Mouse (Mus musculus) midbrain, postnatal 0 days (tissue): ENCODE measurements around the gene Serpina1f. TPM values are rescaled to one million over a fixed set of nuclear protein-coding genes. Genes with fewer than 3 reads are reported as not detected.
A peak's percentile ranks its signal among the peaks of the same experiment; 100 is the strongest.
"Not testable (repeated sequence)": the region's sequence is repeated elsewhere in the genome, so short reads cannot be mapped to it uniquely, and the experiment has no call there.

Experiments used
- ATAC-seq: fragments of 200-750 bp; cut with Nextera tagmentation; 2 replicates; pipeline ENCODE4 v1.8.0; 2017; ENCODE audit warnings: moderate number of reproducible peaks, mild to moderate bottlenecking, moderate TSS enrichment, moderate library complexity; ENCODE audit not compliant: low FRiP score
- DNase-seq: peaks from one replicate; pipeline ENCODE4 v3.0.0-alpha.2; 2015; ENCODE audit warnings: low spot score
- H3K27ac ChIP-seq: fragments of 300-500 bp; sonication (generic); 2 replicates; pipeline ENCODE4 v1.5.1; 2014; ENCODE audit warnings: low read depth, mild to moderate bottlenecking, low read length, mixed read lengths
- H3K27me3 ChIP-seq: fragments of 300-500 bp; sonication (generic); 2 replicates; pipeline ENCODE4 v1.6.1; 2014; ENCODE audit warnings: low read length, control low read depth, mixed read lengths; ENCODE audit not compliant: insufficient read depth
- H3K36me3 ChIP-seq: fragments of 300-500 bp; sonication (generic); 2 replicates; pipeline ENCODE4 v1.6.1; 2014; ENCODE audit warnings: low read length, control low read depth, mixed read lengths; ENCODE audit not compliant: insufficient read depth
- H3K4me1 ChIP-seq: fragments of 300-500 bp; sonication (generic); 2 replicates; pipeline ENCODE4 v1.6.1; 2014; ENCODE audit warnings: mild to moderate bottlenecking, control low read depth, antibody characterized with exemption, low read length, mixed read lengths; ENCODE audit not compliant: insufficient read depth
- H3K4me2 ChIP-seq: fragments of 300-500 bp; sonication (generic); 2 replicates; pipeline ENCODE4 v1.6.1; 2014; ENCODE audit warnings: low read depth, mild to moderate bottlenecking, low read length, mixed read lengths; ENCODE audit not compliant: poor library complexity, severe bottlenecking
- H3K4me3 ChIP-seq: fragments of 300-500 bp; sonication (generic); 2 replicates; pipeline ENCODE4 v1.5.1; 2014; ENCODE audit warnings: low read depth, mild to moderate bottlenecking, low read length, moderate library complexity
- H3K9ac ChIP-seq: fragments of 300-500 bp; sonication (generic); replicated peaks from 2 replicates; pipeline ENCODE4 v1.6.1; 2014; ENCODE audit warnings: mild to moderate bottlenecking, low read length, moderate library complexity, mixed read lengths; ENCODE audit not compliant: poor library complexity, severe bottlenecking
- H3K9me3 ChIP-seq: fragments of 300-500 bp; sonication (generic); 2 replicates; pipeline ENCODE4 v1.6.1; 2016; ENCODE audit warnings: low read length, control low read depth
- CTCF ChIP-seq: IDR thresholded peaks from 2 replicates; pipeline ENCODE4 v1.5.1; 2016; ENCODE audit warnings: antibody characterized with exemption, mild to moderate bottlenecking
- WGBS: fragments of 180-500 bp; shearing (Covaris S2); extraction: QIAGEN DNeasy Blood & Tissue Kit; methylation state at CpG from one replicate; pipeline ENCODE4 v1.1.7; 2014; 5-methylcytosine and 5-hydroxymethylcytosine counted together
- polyA plus RNA-seq: library from polyadenylated mRNA; unstranded; fragments of >200 nt; fragmentation: Nextera tagmentation; extraction: Ambion mirVana; gene quantifications from 2 replicates; pipeline ENCODE4 v1.2.1, GENCODE M21; 2015
- total RNA-seq: library from RNA; depleted of rRNA; stranded (reverse); fragments of >200 nt; gene quantifications from 2 replicates; pipeline ENCODE4 v1.2.3, GENCODE M21; 2014; rRNA removed

The Serpina1f gene
- not detected in 2 replicates for total RNA-seq
- not detected in 2 replicates for polyA plus RNA-seq

GRCm38 (mm10) chr12:103695429-103695828 lies at the start of gene Serpina1f:
Gene Serpina1f (minus strand): TSS chr12:103695529.
- no peaks in the 10 kb centered on the region for H3K36me3 ChIP-seq
- WGBS, result 89% methylated on average over 8 of the region's 8 CpGs

GRCm38 (mm10) chr12:103737791-103738580 lies 42.7 kb upstream of the Serpina1f start:
- not testable (repeated sequence) for H3K9me3 ChIP-seq, ATAC-seq, H3K4me2 ChIP-seq, H3K4me3 ChIP-seq, H3K36me3 ChIP-seq, H3K4me1 ChIP-seq, DNase-seq, H3K27ac ChIP-seq, H3K9ac ChIP-seq, H3K27me3 ChIP-seq
- 90% methylated on average over 5 of the region's 6 CpGs for WGBS

More at GRCm38 (mm10) chr12:103695429-103695828, at the start of gene Serpina1f:
- ATAC-seq (no peak), DNase-seq (no peak)
- Histone ChIP-seq H3K4me1 (no peaks in the 10 kb centered on the region), H3K4me2 (no peak within 1 kb of the TSS), H3K4me3 (no peak within 1 kb of the TSS), H3K27me3 (no peaks in the 10 kb centered on the region), H3K9me3 (no peaks in the 10 kb centered on the region), H3K27ac (no peak within 1 kb of the TSS), H3K9ac (no peak within 1 kb of the TSS)
- TF ChIP-seq CTCF, result no peak

GRCm38 (mm10) chr12:103735566-103735965 lies 40.2 kb upstream of the Serpina1f start:
- not testable (repeated sequence) for DNase-seq, H3K9me3 ChIP-seq, H3K9ac ChIP-seq, ATAC-seq, H3K4me2 ChIP-seq, H3K27ac ChIP-seq, H3K36me3 ChIP-seq, H3K4me1 ChIP-seq, H3K4me3 ChIP-seq, H3K27me3 ChIP-seq
- 88% methylated on average over 4 of the region's 4 CpGs for WGBS

GRCm38 (mm10) chr12:103735101-103735500 lies 39.8 kb upstream of the Serpina1f start:
- H3K4me1 ChIP-seq, H3K36me3 ChIP-seq, H3K4me3 ChIP-seq, DNase-seq, H3K9ac ChIP-seq, ATAC-seq, H3K27ac ChIP-seq, H3K4me2 ChIP-seq, H3K9me3 ChIP-seq, H3K27me3 ChIP-seq: not testable (repeated sequence)
- WGBS, result 85% methylated on average over 4 of the region's 4 CpGs

- Histone ChIP-seq H3K9ac (no peak overlapping the region), H3K36me3 (no peaks in the 10 kb centered on the region), H3K4me1 (no peaks in the 10 kb centered on the region), H3K27ac (no peak overlapping the region), H3K9me3 (no peaks in the 10 kb centered on the region; the same call in 1 of the 2 replicates), H3K4me3 (no peak overlapping the region), H3K27me3 (no peaks in the 10 kb centered on the region), H3K4me2 (no peak overlapping the region)
- WGBS, result 73% methylated on average over 3 of the region's 3 CpGs
- DNase-seq, result no peak
- no peak for ATAC-seq
- TF ChIP-seq CTCF, result no peak
These were observed 16.2 kb upstream of the Serpina1f start for GRCm38 (mm10) chr12:103711537-103711936.

- ATAC-seq, result no peak
These were observed 15.1 kb upstream of the Serpina1f start for GRCm38 (mm10) chr12:103710405-103710804.

More at GRCm38 (mm10) chr12:103710405-103710804, 15.1 kb upstream of the Serpina1f start:
- no peaks in the 10 kb centered on the region for H3K27me3 ChIP-seq
- no peak overlapping the region for H3K9ac ChIP-seq
- 76% methylated on average over 1 of the region's 1 CpGs for WGBS
- H3K4me3 ChIP-seq, result no peak overlapping the region
- H3K4me2 ChIP-seq, result no peak overlapping the region
- no peaks in the 10 kb centered on the region for H3K9me3 ChIP-seq
- DNase-seq, result no peak
- H3K27ac ChIP-seq, result no peak overlapping the region
- H3K36me3 ChIP-seq, result no peaks in the 10 kb centered on the region
- peak; percentile 55 for TF ChIP-seq CTCF
- no peaks in the 10 kb centered on the region for H3K4me1 ChIP-seq
